Mouse (Mus musculus) limb, embryonic 11.5 days (tissue): ENCODE data around the gene Myl3. TPM values are rescaled to one million over a fixed set of nuclear protein-coding genes. Genes with fewer than 3 reads are reported as not detected.

Source experiments
- ATAC-seq: fragments of 200-750 bp; cut with Nextera tagmentation; 2 replicates; pipeline ENCODE4 v1.8.0; 2017; ENCODE audit warnings: low read depth; ENCODE audit not compliant: insufficient number of reproducible peaks, low FRiP score, low TSS enrichment
- DNase-seq: peaks from one replicate; pipeline ENCODE4 v3.0.0-alpha.2; 2015; ENCODE audit warnings: low spot score
- H3K27ac ChIP-seq: fragments of 300-500 bp; sonication (generic); replicated peaks from 2 replicates; pipeline ENCODE4 v1.5.1; 2014; ENCODE audit warnings: low read depth, mild to moderate bottlenecking, low read length
- H3K27me3 ChIP-seq: fragments of 300-500 bp; sonication (generic); 2 replicates; pipeline ENCODE4 v1.6.1; 2014; ENCODE audit warnings: mild to moderate bottlenecking, low read length, mixed read lengths; ENCODE audit not compliant: control insufficient read depth, insufficient read depth
- H3K36me3 ChIP-seq: fragments of 300-500 bp; sonication (generic); 2 replicates; pipeline ENCODE4 v1.6.1; 2014; ENCODE audit warnings: mild to moderate bottlenecking, low read length, moderate library complexity, mixed read lengths; ENCODE audit not compliant: control insufficient read depth, insufficient read depth
- H3K4me1 ChIP-seq: fragments of 300-500 bp; sonication (generic); 2 replicates; pipeline ENCODE4 v1.6.1; 2014; ENCODE audit warnings: low read length, mixed read lengths; ENCODE audit not compliant: control insufficient read depth, insufficient read depth
- H3K4me2 ChIP-seq: fragments of 300-500 bp; sonication (generic); 2 replicates; pipeline ENCODE4 v1.6.1; 2014; ENCODE audit warnings: low read depth, mild to moderate bottlenecking, moderate library complexity; ENCODE audit not compliant: severe bottlenecking
- H3K4me3 ChIP-seq: fragments of 300-500 bp; sonication (generic); 2 replicates; pipeline ENCODE4 v1.5.1; 2014; ENCODE audit warnings: low read depth, low read length
- H3K9ac ChIP-seq: fragments of 300-500 bp; sonication (generic); 2 replicates; pipeline ENCODE4 v1.6.1; 2014; ENCODE audit warnings: mild to moderate bottlenecking, low read length
- H3K9me3 ChIP-seq: fragments of 300-500 bp; sonication (generic); 2 replicates; pipeline ENCODE4 v1.6.1; 2016; ENCODE audit warnings: low read length; ENCODE audit not compliant: control insufficient read depth
- WGBS: fragments of 180-500 bp; shearing (Covaris S2); extraction: QIAGEN DNeasy Blood & Tissue Kit; methylation state at CpG from one replicate; pipeline ENCODE4 v1.1.7; 2014; 5-methylcytosine and 5-hydroxymethylcytosine counted together
- polyA plus RNA-seq: library from polyadenylated mRNA; unstranded; fragments of >200 nt; fragmentation: Nextera tagmentation; extraction: Ambion mirVana; gene quantifications from 2 replicates; pipeline ENCODE4 v1.2.1, GENCODE M21; 2014

Myl3 gene
- polyA plus RNA-seq, 1 experiment from 2014 or later, result 1.8 TPM

GRCm38 (mm10) chr9:110757816-110758215, 16.2 kb downstream of the Myl3 start:
- Histone ChIP-seq H3K9ac (no peak overlapping the region), H3K4me2 (no peak overlapping the region), H3K4me1 (no peaks in the 10 kb centered on the region; the same call in 1 of the 2 replicates), H3K27me3 (no peaks in the 10 kb centered on the region), H3K27ac (no peak overlapping the region), H3K36me3 (no peaks in the 10 kb centered on the region), H3K4me3 (no peak overlapping the region), H3K9me3 (no peaks in the 10 kb centered on the region)
- 72% methylated on average over 5 of the region's 5 CpGs for WGBS
- ATAC-seq (no peak), DNase-seq (no peak)

- no peaks in the 10 kb centered on the region for H3K27me3 ChIP-seq
- no peak for ATAC-seq
- H3K36me3 ChIP-seq, result no peaks in the 10 kb centered on the region
- H3K27ac ChIP-seq, result no peak overlapping the region
- H3K9ac ChIP-seq, result no peak overlapping the region
- no peak overlapping the region for H3K4me2 ChIP-seq
- WGBS, result 74% methylated on average over 8 of the region's 8 CpGs
- peaks cover 5% of the 10 kb centered on the region; the same call in 1 of the 2 replicates for H3K4me1 ChIP-seq
- no peaks in the 10 kb centered on the region for H3K9me3 ChIP-seq
- no peak for DNase-seq
- H3K4me3 ChIP-seq, result no peak overlapping the region
Observed at GRCm38 (mm10) chr9:110758605-110759004, 16.9 kb downstream of the Myl3 start.

DNA sequence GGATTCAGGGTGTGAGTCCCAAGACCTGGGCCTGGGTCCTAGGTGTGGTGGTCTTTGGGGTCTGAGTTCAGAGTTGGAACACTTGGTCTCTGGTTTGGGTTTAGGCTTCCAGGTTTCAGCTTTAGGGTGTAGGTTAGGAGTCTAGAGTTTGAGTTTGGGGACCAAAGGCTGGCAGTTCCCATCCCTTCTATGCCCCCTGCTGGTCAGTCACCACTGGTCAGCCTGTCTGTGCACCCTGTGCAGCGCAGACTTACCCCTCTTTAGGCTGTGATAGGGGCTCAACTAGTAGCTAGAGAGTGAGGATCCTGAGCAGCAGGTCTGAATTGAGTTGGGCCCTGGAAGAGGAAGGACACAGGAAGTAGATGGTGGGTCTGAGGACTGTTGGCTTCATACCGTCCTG, 17.6 kb downstream of the Myl3 start:
- Histone ChIP-seq H3K27ac (no peak overlapping the region), H3K9me3 (no peaks in the 10 kb centered on the region), H3K27me3 (no peaks in the 10 kb centered on the region), H3K9ac (no peak overlapping the region), H3K4me3 (no peak overlapping the region), H3K36me3 (no peaks in the 10 kb centered on the region), H3K4me2 (no peak overlapping the region), H3K4me1 (peaks cover 5% of the 10 kb centered on the region; the same call in 1 of the 2 replicates)
- 50% methylated on average over 2 of the region's 2 CpGs for WGBS
- ATAC-seq, result no peak
- peak; percentile 75 for DNase-seq

GRCm38 (mm10) chr9:110760886-110761285, 19.2 kb downstream of the Myl3 start:
- peaks cover 5% of the 10 kb centered on the region; the same call in 1 of the 2 replicates for H3K4me1 ChIP-seq
- no peaks in the 10 kb centered on the region for H3K27me3 ChIP-seq
- no peak overlapping the region for H3K27ac ChIP-seq
- DNase-seq, result no peak
- 84% methylated on average over 8 of the region's 8 CpGs for WGBS
- ATAC-seq, result no peak
- H3K9me3 ChIP-seq, result no peaks in the 10 kb centered on the region
- H3K4me2 ChIP-seq, result no peak overlapping the region
- H3K36me3 ChIP-seq, result no peaks in the 10 kb centered on the region
- H3K4me3 ChIP-seq, result no peak overlapping the region
- no peak overlapping the region for H3K9ac ChIP-seq

DNA sequence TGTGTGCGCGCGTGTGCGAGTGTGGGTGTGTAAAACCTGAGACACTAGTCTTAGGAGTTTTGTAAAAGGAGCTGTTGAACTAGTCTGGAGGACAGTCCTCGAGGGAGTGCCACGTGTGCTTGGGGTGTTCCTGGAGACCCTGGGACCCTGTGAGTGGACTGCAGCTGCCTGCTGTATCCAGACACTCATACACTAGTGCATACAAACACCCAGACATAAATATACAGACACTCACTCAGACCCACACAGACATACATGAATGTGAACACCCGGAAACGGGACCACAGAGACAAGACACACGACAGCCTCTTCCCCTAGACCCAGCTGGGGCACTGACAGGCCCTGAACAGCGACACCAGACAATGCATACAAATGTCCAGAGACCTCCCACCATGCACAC, 21.1 kb downstream of the Myl3 start:
- no peak overlapping the region for H3K27ac ChIP-seq

GRCm38 (mm10) chr9:110763405-110763804, 21.7 kb downstream of the Myl3 start:
- DNase-seq (no peak), ATAC-seq (no peak)
- 69% methylated on average over 2 of the region's 2 CpGs for WGBS
- Histone ChIP-seq H3K27ac (no peak overlapping the region), H3K9ac (no peak overlapping the region), H3K9me3 (no peaks in the 10 kb centered on the region), H3K4me3 (no peak overlapping the region), H3K4me1 (peaks cover 5% of the 10 kb centered on the region; the same call in 1 of the 2 replicates), H3K27me3 (no peaks in the 10 kb centered on the region), H3K4me2 (no peak overlapping the region), H3K36me3 (no peaks in the 10 kb centered on the region)

More for the DNA sequence above, 21.1 kb downstream of the Myl3 start:
- Histone ChIP-seq H3K9ac (no peak overlapping the region), H3K9me3 (no peaks in the 10 kb centered on the region), H3K4me1 (peaks cover 5% of the 10 kb centered on the region; the same call in 1 of the 2 replicates), H3K4me3 (no peak overlapping the region), H3K36me3 (no peaks in the 10 kb centered on the region), H3K4me2 (no peak overlapping the region), H3K27me3 (no peaks in the 10 kb centered on the region)
- ATAC-seq, result no peak
- 83% methylated on average over 10 of the region's 10 CpGs for WGBS
- DNase-seq, result no peak

DNA sequence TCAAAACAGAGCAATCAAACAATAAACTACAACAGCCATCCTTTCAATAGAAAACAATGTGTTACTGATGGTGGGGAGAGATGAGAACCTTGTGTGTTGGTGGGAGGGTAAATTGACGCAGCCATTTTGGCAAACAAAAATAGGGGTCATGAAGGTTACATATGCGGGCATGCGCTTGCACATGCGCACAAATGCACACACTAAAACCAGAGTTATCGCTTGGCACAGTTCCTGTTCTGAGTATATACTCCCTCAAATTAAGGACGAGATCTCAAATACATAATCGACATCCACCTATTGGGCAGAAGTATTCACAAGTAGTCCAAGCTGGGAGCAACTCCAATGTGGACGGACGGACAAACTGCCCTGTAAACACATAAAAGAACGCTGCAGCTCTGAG, 30.7 kb downstream of the Myl3 start:
- no peaks in the 10 kb centered on the region for H3K4me1 ChIP-seq
- no peaks in the 10 kb centered on the region for H3K9me3 ChIP-seq
- H3K4me3 ChIP-seq, result no peak overlapping the region
- H3K27ac ChIP-seq, result no peak overlapping the region
- H3K4me2 ChIP-seq, result no peak overlapping the region
- no peak for ATAC-seq
- H3K36me3 ChIP-seq, result no peaks in the 10 kb centered on the region
- H3K9ac ChIP-seq, result no peak overlapping the region
- 93% methylated on average over 10 of the region's 10 CpGs for WGBS
- no peaks in the 10 kb centered on the region for H3K27me3 ChIP-seq
- no peak for DNase-seq

GRCm38 (mm10) chr9:110774403-110775268, 33.0 kb downstream of the Myl3 start:
- DNase-seq, result no peak
- H3K27ac ChIP-seq, result no peak overlapping the region
- no peaks in the 10 kb centered on the region for H3K9me3 ChIP-seq
- H3K27me3 ChIP-seq, result no peaks in the 10 kb centered on the region
- ATAC-seq, result no peak
- H3K9ac ChIP-seq, result no peak overlapping the region
- no peak overlapping the region for H3K4me2 ChIP-seq
- no peaks in the 10 kb centered on the region for H3K36me3 ChIP-seq
- no peak overlapping the region for H3K4me3 ChIP-seq
- peaks cover 4% of the 10 kb centered on the region; the same call in 1 of the 2 replicates for H3K4me1 ChIP-seq
- WGBS, result 72% methylated on average over 15 of the region's 15 CpGs
